Mouse (Mus musculus) inflammation-experienced regulatory T-cells, adult 6 months (primary cell): Measurements from ENCODE around the gene P2ry6. TPM values are rescaled to one million over a fixed set of nuclear protein-coding genes. Genes with fewer than 3 reads are reported as not detected.

Experiments used
- ATAC-seq: one replicate; pipeline ENCODE4 v1.8.0; 2017
- polyA plus RNA-seq, 3 experiments: library from polyadenylated mRNA; unstranded; fragments of 100-300 nt; shearing (Covaris generic); gene quantifications; one replicate each; pipeline ENCODE4 v1.2.1; 2017

The P2ry6 gene
- polyA plus RNA-seq, 3 experiments from 2014 or later: 0.60 TPM; not detected in 2

GRCm38 (mm10) chr7:100911246-100911770 is 63.1 kb downstream of the P2ry6 start:
- ATAC-seq: no peak

- no peak for ATAC-seq
These were observed 65.9 kb downstream of the P2ry6 start for GRCm38 (mm10) chr7:100908567-100908966.

DNA sequence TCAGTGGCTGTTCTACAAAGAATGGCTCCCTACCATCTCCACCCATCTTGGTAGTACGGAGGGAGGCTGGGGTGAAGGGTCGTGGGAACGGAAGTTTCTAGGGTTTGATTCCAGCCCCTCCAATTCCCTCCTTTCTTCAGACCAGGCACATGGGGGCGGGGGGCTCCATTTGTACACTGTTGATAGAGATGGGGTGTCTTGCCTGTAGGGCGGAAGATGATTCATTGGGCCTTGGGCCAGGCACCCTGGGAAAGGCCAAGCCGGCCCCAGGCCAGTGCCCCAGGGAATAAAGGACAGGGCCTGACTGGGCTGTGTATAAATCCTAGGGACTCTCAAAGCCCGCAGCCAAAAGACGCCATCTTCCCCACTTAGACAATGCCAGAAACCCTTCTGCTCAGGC is 66.4 kb downstream of the P2ry6 start:
- no peak for ATAC-seq

GRCm38 (mm10) chr7:100907231-100907630 is 67.2 kb downstream of the P2ry6 start:
- peak; percentile 56 for ATAC-seq

GRCm38 (mm10) chr7:100906029-100906789 is 68.2 kb downstream of the P2ry6 start:
- no peak for ATAC-seq

DNA sequence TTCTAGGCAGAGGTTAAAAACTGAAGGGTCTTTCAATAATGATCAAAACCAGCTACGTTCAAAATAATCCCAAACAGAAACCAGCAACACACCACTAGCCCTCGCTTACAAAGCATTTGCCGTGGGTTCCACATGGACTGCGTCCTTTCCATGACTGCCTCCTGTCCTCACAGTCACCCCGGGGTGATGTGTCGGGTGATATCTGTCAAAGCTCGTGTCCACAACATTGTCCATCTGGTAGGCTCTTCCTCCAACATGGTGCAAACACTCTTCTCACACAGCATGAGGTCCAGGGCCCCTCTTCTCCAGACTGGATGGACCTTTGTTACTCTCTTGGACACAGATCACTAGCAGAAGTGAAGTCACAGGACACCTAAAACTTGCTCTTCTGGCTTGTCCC is 69.4 kb downstream of the P2ry6 start:
- no peak for ATAC-seq

- ATAC-seq: no peak
These were observed 69.8 kb downstream of the P2ry6 start for GRCm38 (mm10) chr7:100904612-100905011.

DNA sequence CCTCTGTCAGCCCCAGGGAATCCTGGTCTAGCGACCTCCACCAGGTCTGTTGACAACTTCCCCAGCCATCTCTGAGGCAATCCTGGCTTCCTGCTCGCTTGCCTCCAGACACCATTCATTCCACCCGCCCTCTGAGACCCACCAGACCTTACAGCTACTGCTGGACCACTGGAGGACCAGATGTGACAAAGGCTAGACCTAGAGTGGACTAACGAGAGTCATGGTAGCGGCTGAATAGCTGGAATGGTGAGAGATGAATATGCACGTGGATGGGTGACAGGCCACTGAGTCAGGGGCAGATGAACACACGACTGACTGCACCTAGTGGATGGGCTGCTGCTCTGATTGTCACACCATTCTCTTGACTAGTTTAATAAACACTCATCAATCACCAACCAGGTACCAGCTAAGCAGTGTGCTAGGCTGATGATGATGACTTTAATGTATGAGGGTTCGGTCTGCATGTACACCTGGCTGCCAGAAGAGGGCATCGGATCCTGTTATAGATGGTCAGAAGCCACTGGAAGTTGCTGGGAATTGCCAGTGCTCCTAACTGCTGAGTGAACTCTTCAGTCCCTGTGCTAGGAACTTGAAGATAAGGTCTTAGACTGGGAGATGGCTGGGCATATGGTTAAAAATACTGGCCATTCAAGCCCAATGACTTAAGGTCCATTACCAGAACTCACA is 71.9 kb downstream of the P2ry6 start:
- ATAC-seq: no peak

DNA sequence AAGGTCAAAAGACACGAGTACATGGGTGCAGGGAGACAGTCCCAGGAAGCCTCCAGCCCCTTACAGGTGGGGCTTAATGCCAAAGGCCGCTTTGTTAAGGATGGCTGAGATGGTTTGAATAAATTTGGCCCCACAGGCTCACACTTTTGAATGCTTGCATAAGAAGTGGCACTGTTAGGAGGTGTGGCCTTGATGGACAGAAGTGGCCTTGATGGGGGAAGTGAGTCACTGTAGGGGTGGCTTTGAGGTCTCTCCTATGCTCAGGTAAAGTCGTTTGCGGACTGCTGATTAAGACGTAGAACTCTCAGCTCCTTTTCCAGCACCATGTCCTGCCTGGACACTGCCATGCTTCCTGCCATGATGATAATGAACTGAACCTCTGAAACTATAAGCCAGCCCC is 76.6 kb downstream of the P2ry6 start:
- ATAC-seq: no peak

DNA sequence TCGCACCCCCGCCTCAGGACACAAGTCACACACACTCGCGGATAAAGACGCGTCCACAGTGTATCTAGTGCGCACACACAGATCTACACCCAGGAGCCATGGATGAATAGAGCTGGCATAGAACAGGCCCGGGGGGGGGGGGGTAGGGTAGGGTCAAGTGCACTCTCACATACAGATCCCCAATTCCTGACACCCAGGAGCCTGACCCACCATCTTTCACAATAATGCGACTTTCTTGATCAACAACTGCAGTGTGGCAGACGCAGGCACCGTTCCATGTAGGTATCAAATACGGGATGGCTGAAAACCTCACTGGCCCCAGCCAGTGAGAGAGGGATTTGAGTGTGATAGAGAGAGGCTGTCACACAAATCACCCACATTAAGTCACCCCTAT is 79.6 kb downstream of the P2ry6 start:
- ATAC-seq: no peak

DNA sequence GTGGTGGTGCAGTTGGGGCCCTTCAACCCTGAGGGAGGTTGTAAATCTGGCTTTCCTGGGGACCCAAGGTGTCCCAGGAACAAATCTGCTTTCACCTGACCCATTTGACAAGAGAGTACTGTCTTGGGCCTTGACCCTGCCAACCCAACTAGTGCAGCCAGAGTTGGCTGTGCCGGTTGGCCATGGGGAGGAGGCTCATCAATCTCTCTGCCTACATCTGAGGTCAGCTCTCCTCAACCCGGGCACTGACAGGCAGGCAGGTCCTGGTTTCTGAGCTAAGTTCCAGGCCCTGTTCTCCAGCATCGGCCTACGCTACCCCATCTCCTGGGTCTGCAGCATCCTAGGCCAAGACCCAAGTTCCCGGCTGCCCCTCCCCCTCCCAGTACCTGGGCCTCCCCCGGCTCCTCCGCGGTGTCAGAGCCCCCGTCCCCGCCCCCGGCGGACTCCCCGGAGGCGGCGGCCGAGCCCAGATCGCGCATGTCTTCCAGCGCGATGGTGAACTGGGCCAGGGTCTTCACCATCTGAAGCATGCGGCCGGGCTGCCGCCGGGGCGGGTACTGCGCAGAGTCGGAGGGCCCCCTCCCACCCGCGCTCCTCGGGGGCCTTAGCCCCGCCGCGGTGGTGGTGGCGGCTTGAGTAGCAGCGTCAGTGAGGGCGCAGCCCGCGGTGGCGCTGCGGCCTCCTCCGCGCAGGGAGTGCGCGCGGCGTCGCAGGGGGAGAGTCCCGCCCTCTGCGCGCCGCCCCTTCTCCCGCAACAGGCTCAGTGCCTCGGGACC is 80.2 kb downstream of the P2ry6 start:
- peak; percentile 25 for ATAC-seq

DNA sequence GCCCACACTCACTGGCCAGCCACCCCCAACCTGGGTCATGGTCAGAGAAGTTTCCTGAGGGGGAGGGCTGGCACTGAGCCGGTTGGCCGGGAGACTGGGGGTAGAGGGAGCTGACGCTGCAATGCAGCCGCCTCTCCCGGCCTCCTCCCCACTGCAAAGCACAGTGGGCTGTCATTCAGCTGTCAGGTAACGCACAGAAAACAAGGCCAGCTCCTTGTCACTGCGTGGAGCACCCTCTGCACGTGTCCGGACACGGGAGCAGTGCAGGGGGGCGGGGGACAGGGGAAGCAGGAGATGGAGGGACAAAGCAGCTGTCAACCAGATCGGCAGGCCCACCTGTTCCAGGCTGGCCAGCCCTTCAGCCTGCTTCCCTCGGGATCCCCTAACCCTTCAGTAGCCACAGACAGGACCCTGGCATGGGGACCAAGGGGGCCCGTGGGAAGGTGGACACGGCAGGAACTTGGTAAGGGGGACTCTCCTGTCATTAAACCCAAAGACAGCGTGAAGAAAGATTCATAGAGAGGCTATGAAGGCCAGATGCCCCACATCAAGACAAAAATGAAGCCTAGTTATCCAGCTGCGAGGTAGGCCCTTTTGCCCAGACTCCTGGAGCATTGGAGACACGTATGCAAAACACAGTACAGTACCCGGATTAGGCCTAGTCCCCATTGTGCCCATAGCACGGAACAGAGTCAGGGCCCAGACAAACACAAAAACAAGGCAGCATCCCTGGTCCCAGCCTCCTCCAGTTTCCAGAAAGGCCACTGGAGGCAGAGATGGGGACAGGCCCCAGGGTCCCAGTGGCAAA is 81.0 kb downstream of the P2ry6 start:
- no peak for ATAC-seq

Other genes with a start within 250 kb of the P2ry6 start
- gene Relt, start 111.2 kb downstream of the P2ry6 start, polyA plus RNA-seq: 10 to 100 TPM; 11.1 to 13.9 (median 12.3) TPM
- gene Arhgef17, start 42.5 kb downstream of the P2ry6 start, polyA plus RNA-seq: not detected
- gene P2ry2, start 38.2 kb upstream of the P2ry6 start, polyA plus RNA-seq: not detected
- gene Fchsd2, start 118.2 kb upstream of the P2ry6 start, polyA plus RNA-seq: 10 to 100 TPM; 29.3 to 53.7 (median 41.9) TPM